Mouse (Mus musculus): Measurements from ENCODE around the gene Ace2.

The Ace2 gene

DNA sequence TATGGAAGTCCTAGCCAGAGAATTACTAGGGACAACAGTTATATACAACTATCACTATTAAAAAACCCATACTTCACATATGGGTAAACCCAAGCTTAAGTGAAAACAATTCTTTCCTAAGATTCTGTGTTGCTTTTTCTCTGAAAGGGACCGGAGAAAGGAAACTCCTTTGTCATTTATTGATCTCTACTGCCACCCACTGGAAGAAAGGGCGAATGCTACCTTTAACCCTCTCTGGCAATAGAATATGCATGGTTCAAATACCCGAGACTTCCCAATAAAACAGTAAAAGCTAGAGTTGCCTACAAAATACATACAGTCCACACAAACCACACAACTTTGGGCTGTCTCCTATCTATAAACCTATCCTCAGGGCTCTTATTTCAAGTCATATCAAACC lies 40.6 kb downstream of the Ace2 start:
- DNase-seq (ENCODE audit: low spot score): no peak

DNA sequence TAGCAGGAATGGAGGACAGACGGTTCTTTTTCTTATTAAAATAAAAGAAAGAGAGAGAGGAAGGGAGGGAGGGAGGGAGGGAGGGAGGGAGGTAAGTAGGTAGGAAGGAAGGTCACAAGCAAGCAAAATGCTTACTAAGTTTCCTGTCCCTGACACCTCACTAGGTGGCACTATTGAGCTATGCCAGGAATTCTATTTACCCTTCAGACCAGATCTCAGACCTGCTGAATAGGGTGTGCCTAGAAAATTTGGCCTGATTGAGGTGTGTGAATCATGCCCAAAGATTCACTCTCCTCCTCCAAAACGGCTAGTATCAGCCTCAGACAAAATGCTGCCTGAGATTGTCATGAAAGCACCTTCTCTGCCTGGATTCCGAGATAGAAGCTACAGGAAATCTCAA lies 44.7 kb downstream of the Ace2 start:
- no peak for DNase-seq (ENCODE audit: low spot score)

DNA sequence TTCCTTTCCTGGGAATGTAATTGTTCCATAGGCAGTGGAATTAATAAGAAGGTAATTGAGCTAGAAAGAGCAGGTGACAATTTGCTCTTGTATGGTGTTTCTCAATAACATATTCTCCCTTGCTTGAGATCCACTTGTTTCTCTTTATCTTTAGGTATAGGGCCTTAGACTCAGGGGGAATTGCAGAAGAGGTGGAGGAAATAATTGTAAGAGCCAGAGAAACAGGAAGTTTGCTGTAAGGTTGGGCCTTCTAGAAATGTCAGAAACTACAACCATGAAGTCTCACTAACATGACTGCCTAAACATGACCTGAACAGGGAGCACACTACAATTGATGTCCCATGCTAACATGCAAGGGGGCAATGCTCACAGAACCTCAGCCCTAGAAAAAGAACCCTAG lies 50.7 kb downstream of the Ace2 start:
- DNase-seq (ENCODE audit: low spot score): no peak

DNA sequence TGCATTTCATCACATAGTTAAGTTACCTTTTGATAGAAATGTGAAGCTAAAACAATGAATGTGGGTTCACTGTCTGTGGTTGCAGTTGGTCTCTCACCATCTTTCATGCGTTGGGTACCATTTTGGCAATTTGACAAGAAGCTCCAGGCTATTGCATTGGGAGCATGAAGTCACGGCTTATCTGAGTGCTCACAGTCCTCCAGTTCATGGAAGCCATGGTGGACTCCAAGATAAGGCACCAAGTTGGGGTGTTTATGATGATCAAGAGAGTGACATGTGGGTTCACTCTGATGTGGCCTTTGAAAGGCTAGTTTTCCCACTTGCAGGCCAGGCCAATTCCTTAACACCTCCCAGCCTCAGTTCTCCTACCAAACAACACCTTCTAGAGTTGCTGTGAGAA lies 58.5 kb downstream of the Ace2 start:
- no peak for DNase-seq (ENCODE audit: low spot score)

DNA sequence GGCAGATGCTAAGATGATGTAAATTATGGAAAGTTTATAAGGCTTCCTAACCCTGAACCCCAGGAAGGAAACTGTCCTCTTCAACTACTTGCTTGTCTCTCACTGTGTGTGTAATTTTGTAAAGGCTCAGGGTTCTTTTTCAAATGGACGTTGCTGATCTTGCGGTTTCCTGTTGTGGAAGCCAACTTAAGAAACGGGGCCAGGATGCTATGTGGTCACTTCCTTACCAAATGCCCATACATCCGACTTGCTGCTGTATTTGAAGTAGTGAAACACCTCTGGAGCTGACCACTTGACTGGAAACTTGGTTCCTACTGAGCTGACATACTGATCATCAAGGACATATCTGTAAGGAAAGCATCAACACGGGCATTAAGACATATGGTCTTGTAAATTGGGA lies 61.4 kb downstream of the Ace2 start:
- DNase-seq (ENCODE audit: low spot score): no peak

- DNase-seq (ENCODE audit: low spot score): no peak
Observed at GRCm38 (mm10) chrX:164221989-164222388, 82.9 kb downstream of the Ace2 start.

DNA sequence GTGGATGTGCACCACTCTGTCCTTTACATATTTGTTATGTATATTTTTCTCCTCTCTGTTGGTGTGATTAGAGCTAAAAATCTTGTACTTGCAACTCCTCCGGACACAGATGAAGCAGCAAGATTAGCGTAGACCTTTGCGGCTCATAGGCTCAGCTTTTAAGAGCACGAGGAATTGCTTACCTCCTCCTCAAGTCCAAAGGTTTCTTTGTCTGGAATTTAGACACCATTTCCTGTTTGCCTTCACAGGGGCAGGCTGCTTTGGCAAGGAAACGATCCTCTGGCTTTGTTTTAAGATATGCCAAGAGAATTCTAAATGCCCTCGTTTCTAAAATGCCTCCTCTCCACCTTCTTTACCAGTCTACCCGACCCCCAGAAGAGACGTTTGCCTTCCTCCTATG lies 94.2 kb downstream of the Ace2 start:
- no peak for DNase-seq (ENCODE audit: low spot score)

Measured in testis, postnatal 14 days (tissue).